Mouse (Mus musculus) myocyte (in vitro differentiated cells): ENCODE measurements around the gene Cfap99. TPM values are rescaled to one million over a fixed set of nuclear protein-coding genes. Genes with fewer than 3 reads are reported as not detected.

Experiments
- H3K27me3 ChIP-seq: one replicate; pipeline ENCODE4 v1.6.1; 2011; ENCODE audit not compliant: control insufficient read depth, insufficient read depth, insufficient read length
- H3K36me3 ChIP-seq: one replicate; pipeline ENCODE4 v1.6.1; 2011; ENCODE audit not compliant: control insufficient read depth, insufficient read depth
- H3K4me2 ChIP-seq: one replicate; pipeline ENCODE4 v1.6.1; 2011; ENCODE audit warnings: low read depth, control low read depth
- H3K4me3 ChIP-seq: one replicate; pipeline ENCODE4 v1.5.1; 2011; ENCODE audit warnings: mild to moderate bottlenecking, control low read depth, moderate library complexity
- H3K79me2 ChIP-seq: one replicate; pipeline ENCODE4 v1.6.1; 2011; ENCODE audit not compliant: control insufficient read depth, insufficient read depth
- H3ac ChIP-seq: one replicate; pipeline ENCODE4 v1.6.1; 2011; ENCODE audit not compliant: control insufficient read depth, insufficient read length
- E2F4 ChIP-seq: IDR thresholded peaks from one replicate; pipeline ENCODE4 v1.6.1; 2011; ENCODE audit warnings: mild to moderate bottlenecking, control low read depth, moderate library complexity; ENCODE audit not compliant: insufficient read depth
- MYOG ChIP-seq, 3 experiments: IDR thresholded peaks; one replicate each; pipeline ENCODE4 v1.6.1; 2011; ENCODE audit warnings: control low read depth in 2 of 3, low read depth in 2 of 3, mild to moderate bottlenecking in 2 of 3; ENCODE audit not compliant: insufficient read length in 2 of 3, control insufficient read depth in 1 of 3, insufficient read depth in 1 of 3
- POLR2A ChIP-seq: IDR thresholded peaks from one replicate; pipeline ENCODE4 v1.6.1; 2011; ENCODE audit warnings: low read depth, mild to moderate bottlenecking, control low read depth, moderate library complexity; ENCODE audit not compliant: insufficient read length
- TCF3 ChIP-seq: IDR thresholded peaks from one replicate; pipeline ENCODE4 v1.6.1; 2011; ENCODE audit warnings: low read depth, control low read depth; ENCODE audit not compliant: insufficient read length
- polyA plus RNA-seq: library from polyadenylated mRNA; unstranded; fragments of >200 nt; fragmentation: generic; extraction: Trizol; gene quantifications from one replicate; pipeline ENCODE4 v1.2.1, GENCODE M21; 2012; ENCODE audit warnings: missing spikeins

The Cfap99 gene
- polyA plus RNA-seq, 1 experiment, result 0.02 TPM

DNA sequence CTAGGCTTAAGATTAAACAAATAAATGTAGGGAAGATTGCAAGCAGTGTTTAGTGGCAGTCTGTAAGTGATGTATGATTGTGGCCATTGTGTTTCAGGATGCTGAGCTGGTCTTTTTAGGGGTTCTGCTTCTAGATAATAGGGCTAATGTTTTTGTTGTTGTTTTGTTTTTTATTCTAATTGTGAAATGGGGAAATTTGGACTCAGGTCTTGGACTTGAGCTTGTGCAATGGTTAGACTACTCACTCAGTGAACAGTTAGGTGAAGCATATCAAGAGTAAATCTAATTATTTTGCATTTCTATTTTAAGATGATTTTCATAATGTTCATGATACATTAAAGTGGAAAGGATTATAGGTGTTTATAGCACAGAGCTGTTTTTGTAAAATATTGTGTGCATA is 84.1 kb downstream of the Cfap99 start:
- Histone ChIP-seq H3K27me3 (no peaks in the 10 kb centered on the region), H3K4me3 (no peak overlapping the region), H3K36me3 (no peaks in the 10 kb centered on the region), H3ac (no peak overlapping the region), H3K79me2 (peaks cover 72% of the 10 kb centered on the region), H3K4me2 (peak overlapping the region; percentile 30)
- TF ChIP-seq TCF3 (no peak), E2F4 (no peak), POLR2A (no peak), MYOG (IDR thresholded peaks at IDR 0.05; ENCODE audit: control insufficient read depth in 1 of 3, insufficient read depth in 1 of 3, insufficient read length in 2 of 3, low read depth in 2 of 3) (no peak)

Other genes with a start within 250 kb of the Cfap99 start
- gene Poln, start 119.2 kb upstream of the Cfap99 start, polyA plus RNA-seq, result 0.04 TPM
- 3.0 TPM for gene Haus3, start 119.1 kb upstream of the Cfap99 start, polyA plus RNA-seq
- 26.4 TPM for gene Mxd4, start 100.9 kb upstream of the Cfap99 start, polyA plus RNA-seq
- gene Zfyve28, start 151 bp upstream of the Cfap99 start, polyA plus RNA-seq, result 0.08 TPM
- 78.2 TPM for gene Rnf4, start 47.7 kb downstream of the Cfap99 start, polyA plus RNA-seq
- 12.7 TPM for gene Fam193a, start 81.3 kb downstream of the Cfap99 start, polyA plus RNA-seq
- 10.6 TPM for gene Tnip2, start 225.4 kb downstream of the Cfap99 start, polyA plus RNA-seq
- gene Sh3bp2, start 237.2 kb downstream of the Cfap99 start, polyA plus RNA-seq, result 14.3 TPM